Mouse (Mus musculus): ENCODE data around the gene Gm17555.
"Not testable (repeated sequence)": the region's sequence is repeated elsewhere in the genome, so short reads cannot be mapped to it uniquely, and the experiment has no call there.

The Gm17555 gene

DNA sequence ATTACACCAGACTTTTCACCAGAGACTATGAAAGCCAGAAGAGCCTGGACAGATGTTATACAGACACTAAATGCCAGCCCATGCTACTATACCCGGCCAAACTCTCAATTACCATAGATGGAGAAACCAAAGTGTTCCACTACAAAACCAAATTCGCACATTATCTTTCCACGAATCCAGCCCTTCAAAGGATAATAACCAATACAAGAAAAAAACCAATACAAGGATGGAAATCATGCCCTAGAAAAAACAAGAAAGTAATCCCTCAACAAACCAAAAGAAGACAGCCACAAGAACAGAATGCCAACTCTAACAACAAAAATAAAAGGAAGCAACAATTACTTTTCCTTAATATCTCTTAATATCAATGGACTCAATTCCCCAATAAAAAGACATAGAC, at the start of gene Gm17555:
TSS of gene Gm17555 (plus strand) at position 301 of the 400 bp plus-strand sequence.
- DNase-seq (ENCODE audit: low read depth, low spot score): not testable (repeated sequence)

DNA sequence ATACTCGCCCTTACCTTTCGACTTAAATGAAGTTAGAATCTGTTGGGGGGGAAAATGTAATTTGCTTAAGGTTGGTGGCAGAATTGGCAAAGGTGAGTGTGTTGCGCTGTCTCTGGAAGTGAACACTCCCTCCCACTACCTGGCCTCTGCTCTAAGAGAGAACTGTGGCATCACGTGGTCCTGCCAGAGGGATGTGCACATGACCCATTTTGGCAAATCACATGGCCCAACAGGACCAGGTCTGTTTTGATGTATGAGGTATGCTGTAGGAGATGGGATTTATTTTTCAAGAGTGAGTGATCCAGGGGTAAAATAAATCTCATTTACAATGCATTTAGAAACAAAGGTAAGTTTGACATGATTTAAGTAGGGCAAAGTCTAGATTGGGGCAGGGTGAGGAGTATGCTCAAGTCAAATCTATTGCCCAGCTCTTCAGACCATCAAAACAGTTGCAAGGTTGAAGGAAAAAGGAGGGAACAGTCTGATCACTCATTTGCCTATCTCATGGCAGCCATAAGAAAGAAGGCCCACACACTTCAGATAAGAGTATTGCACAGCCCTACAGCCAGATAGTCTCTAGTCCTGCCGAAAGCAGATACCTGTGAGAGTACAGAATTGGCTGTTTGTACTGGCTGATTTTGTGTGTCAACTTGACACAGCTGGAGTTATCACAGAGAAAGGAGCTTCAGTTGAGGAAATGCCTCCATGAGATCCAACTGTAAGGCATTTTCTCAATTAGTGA, 49.5 kb upstream of the Gm17555 start:
- no peak for DNase-seq (ENCODE audit: low read depth, low spot score)

DNA sequence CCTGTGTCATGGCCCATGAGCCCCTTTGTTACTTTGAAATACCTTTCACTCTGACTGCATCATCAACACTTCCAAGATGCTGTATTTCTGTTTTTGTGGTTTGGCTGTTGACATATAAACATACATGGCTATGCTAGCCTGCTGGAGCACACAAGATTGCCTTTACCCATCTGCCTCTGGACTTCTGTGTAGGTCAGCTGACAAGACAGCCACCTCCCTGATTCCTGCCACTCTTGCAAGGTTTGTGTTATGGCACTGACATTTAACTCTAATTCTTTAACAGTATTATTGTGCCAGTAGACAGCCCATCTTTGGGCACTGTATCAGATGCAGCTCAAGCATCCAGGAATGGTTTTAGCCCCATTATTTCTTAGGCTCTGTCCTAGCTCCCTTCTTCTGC, 48.6 kb upstream of the Gm17555 start:
- DNase-seq (ENCODE audit: low read depth, low spot score): no peak

DNA sequence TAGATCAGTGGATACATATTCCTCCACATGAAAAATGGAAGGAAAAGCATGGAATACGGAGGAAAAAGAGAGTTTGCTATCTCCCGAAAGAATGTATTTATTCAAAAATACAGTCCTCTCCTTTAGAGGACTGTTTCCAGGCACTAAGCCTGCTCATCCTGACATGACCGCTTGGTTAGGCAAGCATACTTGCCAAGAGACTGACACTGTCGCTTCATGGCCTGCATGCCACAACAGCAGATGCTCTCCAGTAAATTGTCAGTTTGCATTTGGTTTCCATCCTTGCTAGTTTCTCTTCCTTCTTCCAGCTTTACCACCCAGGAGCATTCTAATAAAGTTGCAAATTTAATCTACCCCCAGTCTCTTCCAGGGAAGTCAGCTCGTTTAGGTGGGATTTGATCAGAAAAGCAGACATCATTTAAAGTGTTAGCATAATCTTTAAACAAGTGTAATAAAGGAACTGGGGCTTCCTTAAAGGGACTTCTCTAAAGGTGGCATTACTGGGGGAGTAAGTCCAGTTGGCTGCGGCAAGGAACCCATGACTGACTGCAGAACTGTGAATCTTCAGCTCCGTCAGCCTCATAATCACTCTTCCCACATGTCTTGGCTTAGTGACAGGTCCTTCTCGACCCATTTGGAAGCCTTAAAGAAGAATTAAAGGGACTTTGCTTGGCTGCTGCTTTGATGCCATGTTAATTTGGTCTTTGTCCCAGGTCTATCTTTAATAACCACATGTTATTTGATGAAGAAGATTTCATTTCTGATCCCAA, 47.9 kb upstream of the Gm17555 start:
- DNase-seq (ENCODE audit: low read depth, low spot score): no peak

DNA sequence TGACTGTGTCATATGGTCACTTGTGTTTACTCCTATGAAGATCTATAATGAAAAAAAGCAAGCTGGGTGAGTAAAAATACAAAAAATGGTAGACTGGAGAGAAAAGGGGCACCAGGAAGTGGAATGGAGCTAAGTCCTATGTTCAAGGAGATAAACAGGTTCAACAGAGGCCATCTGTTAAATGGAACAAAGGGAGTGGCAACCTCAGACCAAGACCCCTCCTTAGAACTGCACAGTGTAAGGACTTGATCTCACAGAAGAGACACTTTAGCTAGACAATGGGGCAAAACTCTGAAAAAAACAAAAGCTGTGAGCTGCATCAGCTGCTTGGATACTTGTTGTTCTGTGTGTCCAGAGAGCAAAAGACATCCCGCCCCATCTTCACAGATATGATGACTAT, 43.5 kb upstream of the Gm17555 start:
- no peak for DNase-seq (ENCODE audit: low read depth, low spot score)

DNA sequence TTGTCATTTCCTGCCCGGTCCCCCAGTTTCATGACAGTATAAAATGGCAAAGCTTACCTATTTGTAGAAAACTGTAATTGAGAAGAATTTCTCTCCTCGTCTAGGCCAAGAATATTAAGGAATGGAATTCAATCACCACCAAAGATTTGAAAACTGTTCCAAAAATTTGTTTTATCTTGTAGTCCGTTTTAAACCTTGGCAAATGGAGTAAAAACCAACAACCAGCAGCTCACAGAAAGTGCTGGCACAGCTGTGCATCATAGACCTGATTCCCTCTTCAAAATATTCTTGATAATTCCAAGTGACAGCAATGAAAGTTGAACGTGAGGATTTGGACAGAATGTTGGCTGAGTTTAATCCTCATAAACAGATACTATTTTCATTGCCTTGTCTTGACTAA, 23.6 kb upstream of the Gm17555 start:
- no peak for DNase-seq (ENCODE audit: low read depth, low spot score)

DNA sequence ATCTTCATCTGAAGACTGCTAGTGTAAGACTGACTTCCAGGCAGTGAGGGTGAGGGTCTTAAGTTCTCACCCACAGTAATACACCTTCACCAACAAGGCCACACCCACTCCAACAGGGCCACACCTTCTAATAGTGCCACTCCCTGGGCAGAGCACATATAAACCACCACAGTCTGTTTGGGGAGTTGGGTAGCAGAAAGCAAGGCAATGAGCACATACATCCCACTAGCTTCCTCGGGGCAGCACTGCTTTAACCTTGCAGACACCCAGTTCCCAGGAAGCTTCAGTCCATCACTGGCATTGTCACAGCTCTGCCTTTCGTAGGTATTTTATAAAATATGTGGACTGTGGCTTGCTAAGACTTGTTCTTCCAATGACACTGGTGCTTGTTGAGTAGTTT, 22.8 kb upstream of the Gm17555 start:
- no peak for DNase-seq (ENCODE audit: low read depth, low spot score)

DNA sequence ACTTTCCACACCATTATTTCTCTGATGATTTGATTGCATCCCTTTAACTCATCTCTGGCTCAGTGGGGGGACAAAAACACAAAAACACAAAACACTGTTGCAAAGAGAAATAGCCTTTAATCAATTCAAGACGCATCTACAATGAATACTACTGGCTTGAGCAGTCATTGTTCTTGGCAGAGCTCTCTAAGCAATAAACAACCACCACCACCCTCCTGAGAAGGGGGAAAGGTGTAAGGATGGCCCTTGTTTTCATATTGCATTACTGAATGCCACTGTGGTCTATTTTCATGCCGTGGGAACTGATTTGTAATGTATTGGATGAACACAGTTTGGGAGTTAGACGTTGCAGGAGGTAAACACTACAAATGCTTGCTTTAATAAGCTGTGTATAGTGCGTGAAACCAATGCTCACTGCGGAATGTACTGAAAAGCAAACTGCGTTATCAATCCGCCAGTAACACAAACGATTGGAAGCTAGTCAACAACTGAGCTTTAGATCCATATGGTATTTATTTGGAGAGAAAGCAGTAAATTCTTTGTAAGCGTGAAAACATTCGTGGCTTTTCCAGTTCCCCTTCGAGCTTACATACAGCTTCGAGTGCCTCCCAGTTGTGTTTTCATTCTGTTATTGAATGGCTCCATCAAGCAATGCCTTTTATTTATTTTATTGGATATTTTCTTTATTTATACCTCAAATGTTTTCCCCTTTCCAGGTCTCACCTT, 19.1 kb upstream of the Gm17555 start:
- DNase-seq (ENCODE audit: low read depth, low spot score): no peak

DNA sequence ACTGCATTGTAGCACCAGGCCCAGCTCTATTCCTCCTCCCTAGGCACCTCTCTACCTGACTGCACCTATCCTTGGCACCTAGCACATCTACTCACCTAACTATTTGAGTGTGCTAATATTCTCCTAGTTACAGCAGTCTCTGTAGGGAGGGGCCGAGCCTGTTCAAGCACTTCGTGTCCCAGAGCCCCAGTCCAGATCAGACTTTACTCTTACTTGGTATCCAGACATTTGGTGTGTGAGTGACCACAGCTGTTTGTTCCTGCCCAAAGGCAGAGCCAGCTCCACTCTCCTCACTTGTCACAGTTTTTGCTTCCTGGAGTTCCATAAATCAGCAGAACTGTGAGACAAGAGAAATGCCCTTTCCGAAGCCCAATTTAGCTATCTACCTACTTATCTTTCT, 15.9 kb upstream of the Gm17555 start:
- no peak for DNase-seq (ENCODE audit: low read depth, low spot score)

DNA sequence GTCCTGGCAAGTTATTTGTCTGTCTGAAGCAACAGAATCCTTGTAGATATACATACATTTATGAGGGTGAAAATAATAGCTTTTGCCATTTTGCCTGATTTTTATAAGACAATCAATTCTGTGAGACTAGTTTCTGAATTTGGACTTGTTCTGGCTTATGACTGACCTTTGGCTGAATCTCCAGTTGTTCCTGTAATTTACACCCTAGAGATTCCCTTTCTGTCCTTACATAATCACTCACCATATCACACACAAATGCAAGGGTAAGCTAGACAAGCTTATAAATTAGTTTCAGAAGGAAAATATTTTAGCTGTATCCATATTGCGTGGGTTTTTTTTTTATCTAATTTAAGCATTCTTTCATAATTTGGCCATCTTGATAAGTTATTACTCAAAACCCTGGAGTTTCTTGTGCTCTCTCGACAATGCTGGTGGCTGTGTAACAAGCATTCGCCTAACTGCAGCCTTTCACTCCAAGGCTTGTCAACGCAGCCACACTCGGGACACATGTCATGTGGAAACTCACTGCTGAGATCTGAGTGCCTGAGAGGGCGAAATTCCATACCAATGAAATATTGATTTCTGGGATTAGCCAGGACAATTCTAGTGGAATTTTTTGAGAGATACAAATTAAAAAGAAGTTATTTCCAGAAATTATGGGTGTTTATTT, 3.8 kb upstream of the Gm17555 start:
- no peak for DNase-seq (ENCODE audit: low read depth, low spot score)

DNA sequence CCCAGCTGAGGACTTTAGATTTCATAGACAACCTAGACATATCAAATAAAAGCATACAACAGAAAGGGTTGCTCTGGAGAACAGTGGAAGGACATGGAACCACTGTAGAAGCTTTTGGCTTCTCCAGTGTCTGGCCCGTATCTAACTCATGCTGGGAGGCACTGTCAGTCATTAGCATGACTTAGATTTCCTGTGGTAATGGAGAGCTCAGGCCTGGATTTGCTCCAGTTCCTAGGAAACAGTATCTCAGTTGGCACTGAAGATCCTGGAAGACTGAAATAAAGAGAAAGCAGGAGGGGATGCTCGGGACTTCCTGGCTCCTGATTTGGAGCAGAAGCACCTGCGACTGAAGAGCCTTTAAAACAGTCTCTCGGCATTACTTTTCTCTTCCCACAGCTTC, 12.7 kb downstream of the Gm17555 start:
- peak; percentile 38 for DNase-seq (ENCODE audit: low read depth, low spot score)

DNA sequence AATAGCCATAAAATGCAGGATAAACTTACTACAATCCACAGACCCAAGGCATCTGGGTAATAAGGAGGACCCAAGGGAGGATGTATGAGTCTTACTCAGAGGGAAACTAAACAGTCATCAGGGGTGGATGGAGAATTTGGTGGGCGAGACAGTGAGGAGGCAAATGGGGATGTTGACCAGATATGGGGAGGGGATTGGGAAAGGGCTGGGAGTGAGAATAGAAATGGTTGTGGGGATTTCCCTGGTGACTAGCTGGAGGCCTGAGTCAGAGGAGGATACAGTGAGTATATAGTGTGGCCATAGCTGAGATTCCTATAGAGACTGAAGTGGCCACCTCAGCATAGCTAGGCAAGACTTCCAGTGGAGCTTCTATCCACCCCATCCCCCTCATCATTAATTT, 16.8 kb downstream of the Gm17555 start:
- no peak for DNase-seq (ENCODE audit: low read depth, low spot score)

DNA sequence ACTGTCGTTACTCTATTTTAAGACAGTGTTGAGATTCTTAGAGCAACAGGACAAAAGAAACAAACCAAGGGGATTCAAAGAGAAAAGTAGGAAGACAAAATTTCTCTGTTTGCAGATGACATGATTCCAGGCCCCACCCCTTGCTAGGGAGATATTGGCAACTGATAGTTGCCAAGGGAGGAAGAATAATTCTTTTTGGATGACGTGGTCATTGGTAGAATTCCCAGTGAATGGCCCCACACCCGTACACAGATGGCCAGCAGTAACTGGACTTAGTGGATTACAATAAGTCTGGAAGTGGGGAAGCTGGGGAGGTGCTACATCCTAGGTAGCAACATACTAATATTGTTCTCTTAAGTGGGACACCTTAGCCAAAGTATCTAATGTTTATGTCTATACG, 22.0 kb downstream of the Gm17555 start:
- no peak for DNase-seq (ENCODE audit: low read depth, low spot score)

DNA sequence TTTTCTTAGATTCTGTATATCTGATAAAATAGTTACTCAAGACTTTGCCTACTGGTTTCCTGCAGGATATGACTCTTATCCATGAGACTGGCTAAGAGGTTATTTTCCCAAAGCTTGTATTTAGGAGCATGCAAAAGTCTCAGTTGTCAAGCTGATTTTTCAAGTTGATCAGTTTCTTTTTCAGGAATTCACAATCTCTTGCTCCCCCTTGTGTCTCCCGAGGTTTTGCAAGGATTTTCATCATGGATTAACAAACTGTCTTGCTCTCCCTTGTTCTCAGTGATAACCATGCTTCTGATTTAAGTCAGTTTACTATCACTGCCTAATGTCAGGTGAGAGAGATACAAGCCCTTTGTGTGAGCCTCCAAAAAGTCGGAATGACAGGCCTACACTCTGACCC, 30.5 kb downstream of the Gm17555 start:
- peak; percentile 4 for DNase-seq (ENCODE audit: low read depth, low spot score)

DNA sequence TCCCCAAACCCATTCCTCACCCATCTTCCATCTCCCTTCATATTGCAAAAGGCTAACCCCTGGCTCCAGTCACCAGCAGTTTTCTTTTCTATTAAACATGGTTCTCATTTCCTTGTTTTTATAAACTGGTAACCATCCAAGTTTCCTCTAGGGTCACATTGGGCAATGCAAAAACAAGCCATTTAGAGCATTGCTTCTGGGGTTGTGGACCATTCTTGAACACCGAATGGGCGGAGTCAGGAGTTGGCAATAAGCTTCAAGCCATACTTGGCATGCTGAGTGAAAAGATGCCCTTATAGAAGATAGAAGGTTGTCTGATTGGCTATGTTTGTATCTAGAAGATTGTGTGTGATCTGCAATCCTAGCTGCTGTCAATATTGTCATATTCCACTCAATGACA, 33.6 kb downstream of the Gm17555 start:
- DNase-seq (ENCODE audit: low read depth, low spot score): no peak

DNA sequence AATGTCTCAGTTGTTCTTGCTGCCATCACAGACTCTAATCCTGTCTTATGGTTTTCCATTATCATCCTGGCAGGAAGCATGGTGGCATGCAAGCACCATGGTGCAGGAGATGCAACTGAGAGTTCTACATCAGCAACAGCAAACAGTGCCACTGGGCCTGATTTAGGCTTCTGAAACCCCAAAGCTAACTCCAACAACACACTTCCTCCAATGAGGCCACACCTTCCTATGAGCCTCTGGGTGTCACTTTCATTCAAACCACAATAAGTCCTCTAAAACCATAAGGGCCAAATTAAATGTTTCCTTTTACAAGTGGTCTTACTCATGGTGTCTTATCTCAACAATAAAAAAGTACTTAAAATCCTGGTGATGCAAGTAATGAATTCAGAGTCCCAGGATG, 37.3 kb downstream of the Gm17555 start:
- DNase-seq (ENCODE audit: low read depth, low spot score): no peak

Measured in R1 (cell line).